Mouse (Mus musculus) ovary, postnatal 10 days (tissue): ENCODE measurements around the gene Ppp1r12b.

Experiments used
- DNase-seq: peaks from one replicate; pipeline ENCODE4 v3.0.0; 2022; ENCODE audit warnings: low spot score

The Ppp1r12b gene

GRCm38 (mm10) chr1:134955637-134956176 is at the start of gene Ppp1r12b:
TSS of gene Ppp1r12b (minus strand) at chr1:134955942.
- peak; percentile 78 for DNase-seq

GRCm38 (mm10) chr1:135003346-135003745 is 47.6 kb upstream of the Ppp1r12b start:
- no peak for DNase-seq

- DNase-seq: no peak
These were observed 44.8 kb upstream of the Ppp1r12b start for GRCm38 (mm10) chr1:135000527-135000926.

- no peak for DNase-seq
These were observed 42.5 kb upstream of the Ppp1r12b start for GRCm38 (mm10) chr1:134998231-134998630.

- DNase-seq: no peak
These were observed 41.8 kb upstream of the Ppp1r12b start for GRCm38 (mm10) chr1:134997568-134997967.

GRCm38 (mm10) chr1:134996471-134996870 is 40.7 kb upstream of the Ppp1r12b start:
- DNase-seq: no peak

- DNase-seq: no peak
These were observed 40.2 kb upstream of the Ppp1r12b start for GRCm38 (mm10) chr1:134995954-134996353.

- DNase-seq: no peak
These were observed 39.7 kb upstream of the Ppp1r12b start for GRCm38 (mm10) chr1:134995437-134995836.

- DNase-seq: no peak
These were observed 39.0 kb upstream of the Ppp1r12b start for GRCm38 (mm10) chr1:134994739-134995138.

- no peak for DNase-seq
These were observed 36.4 kb upstream of the Ppp1r12b start for GRCm38 (mm10) chr1:134992046-134992645.

GRCm38 (mm10) chr1:134989372-134989771 is 33.6 kb upstream of the Ppp1r12b start:
- peak; percentile 47 for DNase-seq

- no peak for DNase-seq
These were observed 32.2 kb upstream of the Ppp1r12b start for GRCm38 (mm10) chr1:134987962-134988341.

- peak; percentile 28 for DNase-seq
These were observed 31.6 kb upstream of the Ppp1r12b start for GRCm38 (mm10) chr1:134987173-134987961.

GRCm38 (mm10) chr1:134972920-134973319 is 17.2 kb upstream of the Ppp1r12b start:
- DNase-seq: no peak

- no peak for DNase-seq
These were observed 9.7 kb upstream of the Ppp1r12b start for GRCm38 (mm10) chr1:134965430-134965829.

GRCm38 (mm10) chr1:134962821-134963220 is 7.1 kb upstream of the Ppp1r12b start:
- no peak for DNase-seq

GRCm38 (mm10) chr1:134962053-134962803 is 6.5 kb upstream of the Ppp1r12b start, which contains the start of gene Ube2t:
TSS of gene Ube2t (plus strand) at chr1:134962565.
- DNase-seq: peak; percentile 87

- no peak for DNase-seq
These were observed 4.9 kb upstream of the Ppp1r12b start for GRCm38 (mm10) chr1:134960634-134961033.

GRCm38 (mm10) chr1:134955050-134955636 is 599 bp downstream of the Ppp1r12b start:
- no peak for DNase-seq

- DNase-seq: no peak
These were observed 5.8 kb downstream of the Ppp1r12b start for GRCm38 (mm10) chr1:134949946-134950345.

GRCm38 (mm10) chr1:134947590-134947989 is 8.2 kb downstream of the Ppp1r12b start:
- no peak for DNase-seq

- DNase-seq: no peak
These were observed 12.8 kb downstream of the Ppp1r12b start for GRCm38 (mm10) chr1:134942898-134943297.
